Mouse (Mus musculus) embryo, embryonic 11.5 days (tissue): ENCODE results near the gene Brca1.
A peak's percentile ranks its signal among the peaks of the same experiment; 100 is the strongest.
"Not testable (repeated sequence)": the region's sequence is repeated elsewhere in the genome, so short reads cannot be mapped to it uniquely, and the experiment has no call there.

ENCODE experiments used
- DNase-seq: peaks from one replicate; pipeline ENCODE4 v3.0.0-alpha.2; 2012; ENCODE audit warnings: low read depth, low spot score

Gene Brca1

GRCm38 (mm10) chr11:101551751-101552475 lies at the start of gene Brca1, which contains the start of gene Nbr1:
Gene Brca1, minus strand, starts transcription at chr11:101551955.
Gene Nbr1, plus strand, starts transcription at chr11:101552149.
- peak; percentile 98 for DNase-seq

- no peak for DNase-seq
These were observed 47.4 kb upstream of the Brca1 start, which contains the start of gene Gm11634 for GRCm38 (mm10) chr11:101599156-101599555. Gene Gm11634, minus strand, starts transcription at chr11:101599256.

- DNase-seq = no peak
These were observed 38.4 kb upstream of the Brca1 start for GRCm38 (mm10) chr11:101589989-101590624.

- DNase-seq = peak; percentile 23
These were observed 37.7 kb upstream of the Brca1 start for GRCm38 (mm10) chr11:101589444-101589843.

- no peak for DNase-seq
These were observed 37.1 kb upstream of the Brca1 start for GRCm38 (mm10) chr11:101588868-101589267.

- DNase-seq = no peak
These were observed 35.9 kb upstream of the Brca1 start for GRCm38 (mm10) chr11:101587676-101588075.

- no peak for DNase-seq
These were observed 34.0 kb upstream of the Brca1 start for GRCm38 (mm10) chr11:101585805-101586204.

- not testable (repeated sequence) for DNase-seq
These were observed 33.3 kb upstream of the Brca1 start for GRCm38 (mm10) chr11:101585031-101585430.

GRCm38 (mm10) chr11:101583205-101583604 lies 31.4 kb upstream of the Brca1 start:
- no peak for DNase-seq

- DNase-seq = peak; percentile 51
These were observed 30.6 kb upstream of the Brca1 start, which contains the start of gene Tmem106a for GRCm38 (mm10) chr11:101582054-101583035. Gene Tmem106a, plus strand, starts transcription at chr11:101582242.

- DNase-seq = no peak
These were observed 29.5 kb upstream of the Brca1 start for GRCm38 (mm10) chr11:101581081-101581764.

- no peak for DNase-seq
These were observed 24.4 kb upstream of the Brca1 start for GRCm38 (mm10) chr11:101576116-101576515.

GRCm38 (mm10) chr11:101568421-101568820 lies 16.7 kb upstream of the Brca1 start:
- no peak for DNase-seq

GRCm38 (mm10) chr11:101562391-101562790 lies 10.6 kb upstream of the Brca1 start:
- DNase-seq = peak; percentile 44

GRCm38 (mm10) chr11:101556954-101557353 lies 5.2 kb upstream of the Brca1 start:
- no peak for DNase-seq

GRCm38 (mm10) chr11:101556541-101556940 lies 4.8 kb upstream of the Brca1 start:
- no peak for DNase-seq

GRCm38 (mm10) chr11:101553354-101553930 lies 1.7 kb upstream of the Brca1 start:
- no peak for DNase-seq

GRCm38 (mm10) chr11:101552476-101553300 lies 933 bp upstream of the Brca1 start:
- DNase-seq = peak; percentile 95

GRCm38 (mm10) chr11:101548526-101548925 lies 3.2 kb downstream of the Brca1 start:
- no peak for DNase-seq

GRCm38 (mm10) chr11:101544132-101544531 lies 7.6 kb downstream of the Brca1 start:
- no peak for DNase-seq
